7 mouse cellular contexts compared by ENCODE assay signal in the genomic region with DNA sequence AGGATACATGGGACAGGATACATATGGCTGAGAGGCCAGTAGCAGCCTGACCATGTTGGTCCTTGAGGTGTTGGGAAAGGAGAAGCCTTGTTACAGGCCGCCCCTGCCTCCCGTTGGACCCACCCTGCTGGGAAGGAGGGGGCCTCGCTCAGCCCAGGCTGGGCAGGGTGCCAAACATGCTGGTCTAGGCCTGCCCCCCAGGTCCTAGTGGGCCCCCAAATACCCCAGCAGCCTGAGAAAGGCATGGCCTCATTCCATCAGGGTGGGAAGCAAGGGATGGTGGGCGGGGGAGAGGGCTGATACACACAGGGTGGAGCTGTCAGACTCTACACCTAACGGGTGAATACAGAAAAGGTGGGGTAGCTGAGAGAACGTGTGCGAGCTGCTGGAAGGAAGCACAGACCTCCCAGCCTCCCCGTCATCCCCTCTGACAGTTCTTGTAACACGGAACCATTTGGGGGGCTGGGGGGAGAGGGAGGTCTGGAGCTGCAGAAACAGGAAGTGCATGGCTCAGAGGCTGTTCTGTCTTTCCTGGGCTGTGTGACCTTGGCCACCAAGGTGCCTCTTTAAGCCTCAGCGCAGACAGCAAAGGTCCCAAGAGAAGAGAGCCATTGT. TPM values are rescaled to one million over a fixed set of nuclear protein-coding genes. Genes with fewer than 3 reads are reported as not detected.
DNase-seq lines count a peak whose midpoint lies in the region; ATAC-seq and TF ChIP-seq lines count a peak whose summit lies in the region.

No protein-coding gene starts in this region.

- intact Hi-C loops in heart, postnatal 36 days (cut with DNase I) = loop anchor here (1.0 kb wide), 1 partner anchor 30 kb away; no protein-coding TSS in a partner anchor
- intact Hi-C loops in gastrocnemius, postnatal 14 days (cut with DNase I; ENCODE audit: low total_unique reads) = no loop called here

- H3K9me3 ChIP-seq in G1E (replicated peaks) = no peaks in the 10 kb centered on the region
- no peaks in the 10 kb centered on the region for H3K9me3 ChIP-seq in limb, embryonic 15.5 days
- H3K9me3 ChIP-seq in neural tube, embryonic 14.5 days (ENCODE audit: control insufficient read depth, low read length) = no peaks in the 10 kb centered on the region

- WGBS in limb, embryonic 15.5 days = 18% methylated on average over 10 of the region's 10 CpGs
- WGBS in neural tube, embryonic 14.5 days = 36% methylated on average over 10 of the region's 10 CpGs

- DNase-seq in G1E (ENCODE audit: low spot score) = peak; percentile 33
- DNase-seq in brain, embryonic 14.5 days (ENCODE audit: low read depth) = peak; percentile 87
- DNase-seq in heart, postnatal 36 days = peak; percentile 53 to 73
- DNase-seq in gastrocnemius, postnatal 14 days = no peak

- peak overlapping the region; percentile 88 for H3K27ac ChIP-seq in limb, embryonic 15.5 days
- H3K27ac ChIP-seq in neural tube, embryonic 14.5 days (ENCODE audit: low read depth, low read length) = peak overlapping the region; percentile 71

- H3K4me1 ChIP-seq in G1E (ENCODE audit: insufficient read depth, low read depth, low read length) = peaks cover 42% of the 10 kb centered on the region
- peaks cover 71% of the 10 kb centered on the region for H3K4me1 ChIP-seq in limb, embryonic 15.5 days
- peaks cover 30% of the 10 kb centered on the region for H3K4me1 ChIP-seq in neural tube, embryonic 14.5 days (ENCODE audit: control insufficient read depth, insufficient read depth, low read length)

- no peak overlapping the region; the same call in 1 of the 2 replicates for H3K4me3 ChIP-seq in G1E (ENCODE audit: low read depth, low read length)
- H3K4me3 ChIP-seq in limb, embryonic 15.5 days = peak overlapping the region; percentile 14
- H3K4me3 ChIP-seq in neural tube, embryonic 14.5 days (ENCODE audit: low read depth, low read length) = no peak overlapping the region

- H3K27me3 ChIP-seq in G1E (ENCODE audit: insufficient read depth, low read length) = peaks cover 81% of the 10 kb centered on the region
- no peaks in the 10 kb centered on the region for H3K27me3 ChIP-seq in limb, embryonic 15.5 days
- H3K27me3 ChIP-seq in neural tube, embryonic 14.5 days (ENCODE audit: control insufficient read depth, insufficient read depth, low read length) = no peaks in the 10 kb centered on the region

- H3K4me2 ChIP-seq in limb, embryonic 15.5 days = peak overlapping the region; percentile 32
- peak overlapping the region; percentile 23 for H3K4me2 ChIP-seq in neural tube, embryonic 14.5 days (ENCODE audit: low read depth, low read length)

- ATAC-seq in G1E (ENCODE audit: extremely low read depth, insufficient number of reproducible peaks, low FRiP score, poor library complexity, severe bottlenecking) = no peak
- ATAC-seq in limb, embryonic 15.5 days (ENCODE audit: insufficient number of reproducible peaks, low FRiP score, low TSS enrichment, low read depth) = no peak
- ATAC-seq in neural tube, embryonic 14.5 days (ENCODE audit: low read depth) = 0 out of 2 replicates have a peak, but pooled peaks have one; percentile 6
- no peak for ATAC-seq in activated CD4-positive, CD25-positive, alpha-beta regulatory T cell, adult 4 months

- no peak overlapping the region; the same call in 1 of the 2 replicates for H3K9ac ChIP-seq in limb, embryonic 15.5 days
- H3K9ac ChIP-seq in neural tube, embryonic 14.5 days (replicated peaks; ENCODE audit: low read depth, low read length) = peak overlapping the region; percentile 25; the same call in 1 of the 2 replicates

- TF ChIP-seq POLR2A in brain, embryonic 14.5 days (IDR thresholded peaks at IDR 0.05; ENCODE audit: borderline replicate concordance, extremely low read depth, insufficient read depth, insufficient read length, poor library complexity, severe bottlenecking) = no peak

- H3K36me3 ChIP-seq in G1E (replicated peaks) = no peaks in the 10 kb centered on the region
- peaks cover 51% of the 10 kb centered on the region for H3K36me3 ChIP-seq in limb, embryonic 15.5 days
- peaks cover 4% of the 10 kb centered on the region for H3K36me3 ChIP-seq in neural tube, embryonic 14.5 days (ENCODE audit: control insufficient read depth, insufficient read depth, low read length)

- no peak for TF ChIP-seq CTCF in G1E (IDR thresholded peaks at IDR 0.05; ENCODE audit: low read depth, low read length)
- TF ChIP-seq CTCF in brain, embryonic 14.5 days (IDR thresholded peaks at IDR 0.05; ENCODE audit: borderline replicate concordance, extremely low read depth, insufficient read depth, insufficient read length) = no peak

RNA-seq across cellular contexts. Expression of a gene that starts 4.6 kb away (rescaled TPM):
- not detected in 2 replicates for total RNA-seq in G1E (2014; fragmentation: Nextera tagmentation)
- 0.17 and 0.33 TPM in 2 replicates for total RNA-seq in G1E (2017)
- polyA plus RNA-seq in G1E (2012) = 0.02 and 0.04 TPM in 2 replicates
- 24.7 and 24.8 TPM in 2 replicates for polyA plus RNA-seq in brain, embryonic 14.5 days (2012; rRNA removed)
- 10 to 100 TPM; 48.6 to 50.6 TPM for total RNA-seq in heart, postnatal 36 days (2021)
- 16.5 and 17.9 TPM in 2 replicates for polyA plus RNA-seq in limb, embryonic 15.5 days (2015; fragmentation: Nextera tagmentation; extraction: Ambion mirVana)
- 9.5 and 13.1 TPM in 2 replicates for polyA plus RNA-seq in neural tube, embryonic 14.5 days (2014; fragmentation: Nextera tagmentation; extraction: Ambion mirVana)
- polyA plus RNA-seq in activated CD4-positive, CD25-positive, alpha-beta regulatory T cell, adult 4 months (2017; shearing (Covaris generic)) = under 1 TPM; 0.46 to 0.79 TPM
- 10 to 100 TPM; 18.4 to 20.1 TPM for total RNA-seq in gastrocnemius, postnatal 14 days (2021)

RNA-seq across cellular contexts. Expression of a gene that starts 5.7 kb away (rescaled TPM):
- total RNA-seq in G1E (2014; fragmentation: Nextera tagmentation) = 6.2 and 6.6 TPM in 2 replicates
- 16.8 and 18.7 TPM in 2 replicates for total RNA-seq in G1E (2017)
- 33.0 and 37.5 TPM in 2 replicates for polyA plus RNA-seq in G1E (2012)
- polyA plus RNA-seq in brain, embryonic 14.5 days (2012; rRNA removed) = 24.2 and 36.4 TPM in 2 replicates
- 1 to 10 TPM; 8.7 to 9.7 TPM for total RNA-seq in heart, postnatal 36 days (2021)
- 29.5 and 31.3 TPM in 2 replicates for polyA plus RNA-seq in limb, embryonic 15.5 days (2015; fragmentation: Nextera tagmentation; extraction: Ambion mirVana)
- polyA plus RNA-seq in neural tube, embryonic 14.5 days (2014; fragmentation: Nextera tagmentation; extraction: Ambion mirVana) = 16.8 and 17.0 TPM in 2 replicates
- 10 to 100 TPM in 1 of 2 experiments, 1 to 10 TPM in 1; 8.9 to 11.9 TPM for polyA plus RNA-seq in activated CD4-positive, CD25-positive, alpha-beta regulatory T cell, adult 4 months (2017; shearing (Covaris generic))
- 1 to 10 TPM; 5.8 to 7.8 TPM for total RNA-seq in gastrocnemius, postnatal 14 days (2021)

RNA-seq across cellular contexts. Expression of a gene that starts 15.0 kb away (rescaled TPM):
- total RNA-seq in G1E (2014; fragmentation: Nextera tagmentation) (9.3 and 10.2 TPM in 2 replicates), G1E (2017) (8.0 and 10.5 TPM in 2 replicates)
- 18.1 and 22.5 TPM in 2 replicates for polyA plus RNA-seq in G1E (2012)
- polyA plus RNA-seq in brain, embryonic 14.5 days (2012; rRNA removed) = 1.5 and 2.5 TPM in 2 replicates
- 10 to 100 TPM; 18.7 to 21.2 TPM for total RNA-seq in heart, postnatal 36 days (2021)
- 22.4 and 23.1 TPM in 2 replicates for polyA plus RNA-seq in limb, embryonic 15.5 days (2015; fragmentation: Nextera tagmentation; extraction: Ambion mirVana)
- polyA plus RNA-seq in neural tube, embryonic 14.5 days (2014; fragmentation: Nextera tagmentation; extraction: Ambion mirVana) = 0.50 and 0.80 TPM in 2 replicates
- polyA plus RNA-seq in activated CD4-positive, CD25-positive, alpha-beta regulatory T cell, adult 4 months (2017; shearing (Covaris generic)) = 1 to 10 TPM; 6.3 TPM
- total RNA-seq in gastrocnemius, postnatal 14 days (2021) = 10 to 100 TPM; 11.2 to 11.5 TPM

RNA-seq across cellular contexts. Expression of a gene that starts 43.6 kb away (rescaled TPM):
- 35.9 and 67.9 TPM in 2 replicates for total RNA-seq in G1E (2014; fragmentation: Nextera tagmentation)
- 8.2 and 18.1 TPM in 2 replicates for total RNA-seq in G1E (2017)
- 53.1 and 54.9 TPM in 2 replicates for polyA plus RNA-seq in G1E (2012)
- 56.0 and 61.9 TPM in 2 replicates for polyA plus RNA-seq in brain, embryonic 14.5 days (2012; rRNA removed)
- 100 to 1,000 TPM in 1 of 2 experiments, 10 to 100 TPM in 1; 92.3 to 101 TPM for total RNA-seq in heart, postnatal 36 days (2021)
- 23.6 and 28.1 TPM in 2 replicates for polyA plus RNA-seq in limb, embryonic 15.5 days (2015; fragmentation: Nextera tagmentation; extraction: Ambion mirVana)
- 17.0 and 21.7 TPM in 2 replicates for polyA plus RNA-seq in neural tube, embryonic 14.5 days (2014; fragmentation: Nextera tagmentation; extraction: Ambion mirVana)
- polyA plus RNA-seq in activated CD4-positive, CD25-positive, alpha-beta regulatory T cell, adult 4 months (2017; shearing (Covaris generic)) = 10 to 100 TPM in 1 of 2 experiments, 1 to 10 TPM in 1; 9.2 to 14.6 TPM
- total RNA-seq in gastrocnemius, postnatal 14 days (2021) = 10 to 100 TPM; 52.7 to 61.5 TPM

RNA-seq across cellular contexts. Expression of a gene that starts 49.4 kb away (rescaled TPM):
- total RNA-seq in G1E (2014; fragmentation: Nextera tagmentation) (1.1 TPM in 1 of 2 replicates, not detected in the other), G1E (2017) (0.16 and 0.17 TPM in 2 replicates)
- polyA plus RNA-seq in G1E (2012) = 0.33 and 0.35 TPM in 2 replicates
- polyA plus RNA-seq in brain, embryonic 14.5 days (2012; rRNA removed) = 0.14 and 0.23 TPM in 2 replicates
- under 1 TPM in 1 of 2 experiments, not detected in 1; 0.14 TPM for total RNA-seq in heart, postnatal 36 days (2021)
- polyA plus RNA-seq in limb, embryonic 15.5 days (2015; fragmentation: Nextera tagmentation; extraction: Ambion mirVana) = 0.47 TPM in 2 replicates
- polyA plus RNA-seq in neural tube, embryonic 14.5 days (2014; fragmentation: Nextera tagmentation; extraction: Ambion mirVana) = 0.28 and 0.35 TPM in 2 replicates
- polyA plus RNA-seq in activated CD4-positive, CD25-positive, alpha-beta regulatory T cell, adult 4 months (2017; shearing (Covaris generic)) = not detected
- total RNA-seq in gastrocnemius, postnatal 14 days (2021) = under 1 TPM in 1 of 2 experiments, not detected in 1; 0.09 TPM
